Mouse (Mus musculus) bone marrow macrophage, adult 2 months (primary cell): ENCODE results near the gene Stard3. TPM values are rescaled to one million over a fixed set of nuclear protein-coding genes. Genes with fewer than 3 reads are reported as not detected.

Source experiments
- H3K27ac ChIP-seq: 2 replicates; pipeline ENCODE4 v1.5.1; 2012; ENCODE audit warnings: low read depth, low read length; ENCODE audit not compliant: insufficient read depth
- H3K4me1 ChIP-seq: 2 replicates; pipeline ENCODE4 v1.6.1; 2012; ENCODE audit warnings: low read length; ENCODE audit not compliant: control insufficient read depth, insufficient read depth
- H3K4me3 ChIP-seq: 2 replicates; pipeline ENCODE4 v1.5.1; 2012; ENCODE audit warnings: mild to moderate bottlenecking, low read length, moderate library complexity; ENCODE audit not compliant: insufficient read depth
- CTCF ChIP-seq: IDR thresholded peaks from 2 replicates; pipeline ENCODE4 v1.5.1; 2012; ENCODE audit warnings: low read depth, mild to moderate bottlenecking, low read length, moderate library complexity
- POLR2A ChIP-seq: IDR thresholded peaks from 2 replicates; pipeline ENCODE4 v1.6.1; 2012; ENCODE audit warnings: mild to moderate bottlenecking, low read depth, low read length, borderline replicate concordance
- polyA plus RNA-seq: library from polyadenylated mRNA; stranded (reverse); fragments of >200 nt; gene quantifications from 2 replicates; pipeline ENCODE4 v1.2.4, GENCODE M21; 2012; ENCODE audit not compliant: missing spikeins, insufficient read depth, insufficient read length

Gene Stard3
- polyA plus RNA-seq, 1 experiment: 62.3 TPM

DNA sequence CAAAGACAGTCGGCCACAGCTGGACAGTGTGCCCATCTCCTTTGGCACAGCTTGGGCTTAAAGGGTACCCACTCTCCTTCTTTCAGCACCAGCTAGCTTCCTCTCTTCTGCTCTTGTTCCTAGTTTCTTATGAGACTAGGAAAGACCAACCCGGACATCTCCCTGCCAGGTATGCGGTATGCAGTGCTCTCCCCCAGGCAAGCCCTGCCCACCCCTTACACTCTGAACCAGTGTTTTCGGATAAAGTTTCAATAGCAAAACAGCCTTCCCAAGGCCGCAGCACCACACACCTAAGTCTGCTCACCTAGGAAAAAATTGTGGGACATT lies 36.5 kb upstream of the Stard3 start:
- no peak overlapping the region for H3K27ac ChIP-seq
- no peaks in the 10 kb centered on the region for H3K4me1 ChIP-seq
- TF ChIP-seq POLR2A: no peak
- no peak for TF ChIP-seq CTCF
- H3K4me3 ChIP-seq: no peak overlapping the region

DNA sequence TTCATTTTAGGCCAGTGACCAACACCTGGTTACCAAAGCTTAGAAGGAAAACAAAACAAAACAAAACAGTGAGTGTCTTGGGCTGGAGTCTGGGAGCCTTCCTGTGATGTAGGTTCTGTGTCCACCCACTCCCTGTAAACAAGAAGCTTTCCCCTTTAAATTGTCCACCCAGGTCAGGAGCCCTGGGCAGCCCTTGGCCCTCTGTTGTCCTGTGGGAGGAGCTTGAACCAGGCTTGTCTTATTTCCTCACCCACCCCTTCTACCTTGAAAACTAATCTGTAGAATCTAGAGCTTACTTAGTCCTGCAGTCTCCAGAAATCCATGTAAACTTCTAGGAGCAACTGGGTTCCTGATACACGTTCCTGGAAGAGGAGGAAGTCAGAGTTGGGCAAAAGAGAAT lies 36.0 kb upstream of the Stard3 start:
- no peak for TF ChIP-seq POLR2A
- TF ChIP-seq CTCF: no peak
- no peak overlapping the region for H3K4me3 ChIP-seq
- no peaks in the 10 kb centered on the region for H3K4me1 ChIP-seq
- H3K27ac ChIP-seq: no peak overlapping the region

DNA sequence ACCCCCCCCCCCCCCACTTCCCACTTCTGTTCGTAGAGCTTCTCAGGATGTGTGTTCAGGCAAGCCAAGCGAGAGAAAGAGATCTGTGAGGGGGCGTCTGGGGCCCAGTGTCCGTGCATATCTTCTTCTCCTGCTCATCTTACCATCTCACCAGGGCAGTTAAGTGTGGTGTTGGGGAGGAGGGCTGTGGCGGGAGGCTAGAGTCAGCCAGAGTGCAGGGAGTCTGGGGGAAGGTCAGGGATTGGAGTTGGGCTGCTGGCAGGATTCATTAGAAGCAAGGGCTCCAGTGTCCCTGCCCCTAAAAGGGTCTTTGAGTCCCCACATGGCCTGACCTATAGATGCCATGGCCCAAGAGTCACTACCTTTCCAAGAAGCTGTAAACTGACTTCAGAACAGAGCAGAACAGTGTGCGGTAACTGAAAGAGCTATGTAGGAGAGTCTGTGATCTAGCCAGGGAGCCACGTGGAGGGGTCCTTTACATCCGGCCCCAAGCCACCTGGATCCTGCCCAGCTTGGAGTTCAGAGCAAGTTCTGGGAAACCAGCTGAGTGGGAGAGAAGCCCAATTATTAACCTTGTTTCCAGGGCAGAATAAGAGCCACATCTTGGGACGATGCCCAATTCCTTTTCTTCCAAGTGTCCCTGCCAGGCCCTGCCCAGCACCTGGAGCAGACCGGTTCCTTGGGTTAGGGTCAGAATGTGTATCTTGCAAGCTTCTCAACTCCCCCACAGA lies 34.9 kb upstream of the Stard3 start:
- Histone ChIP-seq H3K4me1 (no peaks in the 10 kb centered on the region), H3K4me3 (no peak overlapping the region), H3K27ac (no peak overlapping the region)
- TF ChIP-seq CTCF: no peak
- TF ChIP-seq POLR2A: no peak

DNA sequence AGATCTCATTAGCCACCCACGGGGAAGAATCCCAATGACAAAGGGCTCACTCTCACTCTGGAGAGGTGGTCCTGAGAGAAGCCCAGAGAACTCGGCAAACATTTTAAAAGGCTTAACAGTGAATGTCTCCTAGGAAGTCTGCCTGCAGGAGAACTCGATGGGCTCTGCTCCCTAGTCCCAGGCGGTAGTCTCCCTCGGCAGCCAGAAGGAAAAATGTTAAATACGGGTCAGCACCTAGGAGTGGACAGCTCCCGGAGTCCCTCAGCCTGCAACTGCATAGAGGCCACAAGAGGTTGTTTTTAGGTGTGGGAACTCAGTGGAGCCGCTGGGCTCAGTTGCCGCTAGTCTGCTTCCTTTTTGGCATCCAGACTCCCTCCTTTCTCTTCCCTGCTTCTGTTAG lies 34.2 kb upstream of the Stard3 start:
- no peak for TF ChIP-seq CTCF
- no peak for TF ChIP-seq POLR2A
- Histone ChIP-seq H3K4me1 (no peaks in the 10 kb centered on the region), H3K27ac (no peak overlapping the region), H3K4me3 (no peak overlapping the region)

DNA sequence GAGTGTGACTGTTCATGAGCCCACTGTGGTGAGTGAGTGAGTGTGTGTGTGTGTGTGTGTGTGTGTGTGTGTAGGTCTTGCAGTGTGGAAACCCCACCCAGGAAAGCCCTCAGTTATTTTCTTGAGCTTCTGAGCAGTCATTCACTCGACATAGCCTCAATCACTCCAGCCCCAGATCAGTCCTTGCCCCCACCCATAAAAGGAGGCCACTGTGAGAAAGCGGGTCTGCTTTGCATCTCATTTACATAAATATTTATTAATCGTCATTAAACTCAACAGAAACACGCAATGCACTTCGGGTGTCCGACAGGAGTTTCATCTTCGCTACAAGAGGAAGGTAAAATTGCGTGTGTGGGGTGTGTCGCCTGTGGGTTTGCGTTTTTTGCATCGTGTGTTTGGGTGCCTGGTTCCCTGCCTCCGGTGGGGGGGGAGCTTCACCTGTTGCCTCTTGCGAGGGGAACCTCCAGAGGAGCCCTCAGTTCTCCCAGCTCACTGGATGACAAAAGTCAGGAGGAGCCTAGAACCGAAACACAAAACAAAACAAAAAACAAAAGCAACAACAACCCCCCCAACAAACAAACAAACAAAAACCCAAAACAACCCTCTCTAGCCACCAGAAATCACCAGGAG lies 32.9 kb upstream of the Stard3 start:
- TF ChIP-seq CTCF: no peak
- no peak for TF ChIP-seq POLR2A
- Histone ChIP-seq H3K4me3 (no peak overlapping the region), H3K27ac (no peak overlapping the region), H3K4me1 (no peaks in the 10 kb centered on the region)

DNA sequence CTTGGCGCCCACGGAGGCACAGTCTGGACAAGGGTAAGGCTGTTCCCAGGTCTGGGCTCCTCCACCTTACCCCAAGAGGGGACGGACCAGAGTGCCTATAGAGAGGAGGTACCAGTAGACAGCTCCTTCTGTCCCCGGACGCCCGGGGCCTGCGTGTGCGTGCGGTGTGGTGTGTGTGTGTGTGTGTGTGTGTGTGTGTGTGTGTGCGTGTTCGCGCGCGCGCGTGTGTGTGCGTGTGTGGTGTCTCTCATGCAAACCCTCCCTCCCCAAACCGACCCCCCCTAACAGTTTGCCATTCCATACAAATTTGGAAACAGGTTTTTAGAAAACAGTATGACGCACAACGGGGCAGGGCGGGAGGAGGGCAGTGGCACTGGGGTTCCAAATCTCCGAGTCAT lies 32.3 kb upstream of the Stard3 start:
- Histone ChIP-seq H3K4me1 (no peaks in the 10 kb centered on the region), H3K27ac (no peak overlapping the region), H3K4me3 (no peak overlapping the region)
- TF ChIP-seq POLR2A: no peak
- TF ChIP-seq CTCF: no peak

DNA sequence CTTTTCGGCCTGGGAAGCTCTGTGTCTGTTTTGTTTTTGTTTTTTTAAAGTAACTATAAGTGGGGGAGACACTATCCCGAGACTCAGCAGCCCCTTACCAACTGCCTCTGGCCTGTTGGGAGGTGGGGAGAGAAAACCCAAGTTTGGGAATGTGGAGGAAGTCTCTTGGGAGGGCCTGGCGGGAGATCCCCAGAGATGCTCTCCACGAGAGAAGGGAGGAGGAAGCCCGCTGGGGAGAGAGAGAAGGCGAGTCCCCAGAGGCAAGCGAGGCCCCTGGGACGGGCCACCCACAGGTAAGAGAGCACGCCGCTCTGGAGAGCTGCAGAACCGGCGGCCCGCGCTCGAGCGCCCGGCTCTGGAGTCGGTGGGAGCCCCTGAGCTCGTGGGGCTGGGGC lies 31.4 kb upstream of the Stard3 start:
- no peak for TF ChIP-seq POLR2A
- no peak for TF ChIP-seq CTCF
- no peaks in the 10 kb centered on the region for H3K4me1 ChIP-seq
- no peak overlapping the region for H3K4me3 ChIP-seq
- H3K27ac ChIP-seq: no peak overlapping the region

DNA sequence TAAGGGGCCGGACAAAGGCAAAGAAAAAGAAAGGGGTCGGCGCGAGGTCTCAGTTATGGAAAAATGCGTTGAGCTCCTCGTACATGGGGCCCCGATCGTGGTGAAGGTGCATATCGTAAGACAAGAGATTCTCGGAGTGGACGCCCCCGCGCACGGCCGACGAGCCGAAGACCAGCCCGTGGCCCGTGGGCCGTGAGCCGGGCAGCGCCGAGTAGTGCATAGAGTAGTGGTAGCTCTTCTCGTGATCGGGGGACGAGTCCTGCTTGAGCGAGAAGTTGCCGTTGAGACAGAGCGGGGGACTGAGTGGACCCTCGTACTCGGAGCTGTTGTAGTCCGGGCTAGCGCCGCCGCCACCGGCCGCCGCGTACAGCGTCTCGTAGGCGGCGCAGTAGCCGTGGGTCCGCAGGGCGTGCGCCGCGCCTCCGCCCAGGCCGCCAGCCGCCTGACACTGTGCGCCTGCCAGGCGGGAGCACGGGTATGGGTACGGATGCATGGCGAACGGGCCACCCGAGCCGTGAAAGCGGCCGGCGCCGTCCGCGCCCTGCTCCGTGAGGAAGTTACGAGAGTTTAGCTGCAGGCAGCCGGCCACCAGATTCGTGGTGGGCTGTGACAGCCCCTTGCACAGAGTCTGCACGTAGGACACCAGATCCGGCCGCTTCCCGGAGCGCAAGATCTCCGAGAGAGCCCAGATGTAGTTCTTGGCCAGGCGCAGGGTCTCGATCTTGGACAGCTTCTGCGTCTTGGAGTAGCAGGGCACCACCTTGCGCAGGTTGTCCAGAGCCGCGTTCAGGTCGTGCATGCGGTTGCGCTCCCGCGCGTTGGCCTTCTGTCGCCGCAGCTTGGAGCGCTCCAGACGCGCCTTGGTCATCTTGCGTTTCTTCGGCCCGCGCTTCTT lies 30.8 kb upstream of the Stard3 start:
- Histone ChIP-seq H3K4me3 (peak overlapping the region; percentile 8), H3K27ac (no peak overlapping the region), H3K4me1 (no peaks in the 10 kb centered on the region)
- TF ChIP-seq POLR2A: no peak
- no peak for TF ChIP-seq CTCF

DNA sequence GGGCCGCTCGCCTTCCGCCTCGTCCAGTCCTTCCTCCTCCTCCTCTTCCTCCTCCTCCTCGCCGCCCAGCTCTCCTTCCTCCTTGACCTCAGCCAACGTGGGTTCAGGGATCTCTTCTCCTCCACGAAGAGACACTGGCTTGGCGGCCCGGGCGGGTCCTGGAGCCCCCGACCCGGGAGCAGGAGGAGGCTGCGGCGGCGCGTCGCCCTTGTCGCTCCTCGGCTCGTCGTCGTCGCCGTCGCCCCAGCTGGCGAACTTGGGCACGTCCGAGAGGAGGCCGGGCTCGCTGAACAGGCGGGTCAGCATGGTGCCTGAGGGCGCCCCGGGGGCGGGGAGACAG lies 30.2 kb upstream of the Stard3 start:
- Histone ChIP-seq H3K4me1 (no peaks in the 10 kb centered on the region), H3K27ac (no peak overlapping the region), H3K4me3 (peak overlapping the region; percentile 8)
- TF ChIP-seq POLR2A (no peak), CTCF (no peak)

DNA sequence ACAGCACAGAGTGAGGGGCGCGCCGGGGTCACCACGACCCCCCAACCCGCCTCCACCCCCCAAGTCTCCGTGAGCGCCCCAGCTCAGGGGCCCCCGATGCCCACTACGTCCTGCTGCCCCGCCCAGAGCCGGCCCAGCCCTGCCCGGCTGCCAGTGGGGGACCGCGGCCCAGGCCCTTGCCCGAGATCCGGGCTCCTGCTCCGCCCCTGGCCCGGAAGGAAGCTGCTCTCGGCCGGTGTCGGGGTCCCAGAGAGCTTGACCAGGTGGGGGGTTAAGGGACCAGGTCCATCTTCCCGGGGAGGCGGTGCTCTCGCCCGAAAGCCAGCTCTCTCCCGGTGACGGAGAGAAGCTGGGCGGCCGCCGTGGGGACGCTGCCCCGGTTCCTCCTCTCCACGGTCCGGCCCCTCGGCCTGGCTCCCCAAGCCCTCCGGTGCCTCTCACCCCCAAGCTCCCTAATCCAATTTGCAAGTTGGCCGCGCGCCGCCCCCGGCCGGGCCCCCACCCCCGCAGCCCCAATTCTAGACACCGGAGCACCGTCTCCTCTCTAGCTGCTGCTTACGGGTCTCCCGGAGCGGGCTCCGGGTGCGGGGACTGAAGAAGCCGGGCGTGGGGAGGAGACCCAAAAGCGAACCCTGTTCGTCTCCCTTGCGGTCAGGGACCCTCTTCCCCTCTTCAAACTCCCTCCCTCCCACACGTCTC lies 29.6 kb upstream of the Stard3 start:
- TF ChIP-seq POLR2A (no peak), CTCF (no peak)
- no peaks in the 10 kb centered on the region for H3K4me1 ChIP-seq
- H3K4me3 ChIP-seq: peak overlapping the region; percentile 8
- H3K27ac ChIP-seq: no peak overlapping the region
